Mouse (Mus musculus): ENCODE measurements at regions not wholly inside any gene's neighbourhood (a gene's known extent, or its start where the extent isn't known, plus 50 kb on each side); places are given as distances from the start of the nearest gene placed in this dataset.

GRCm38 (mm10) chrX:11747386-11748121 lies 412.6 kb downstream of the Bcor start:
- Histone ChIP-seq H3K4me3 (ENCODE audit: low read depth, low read length) (no peak overlapping the region), H3K9me3 (replicated peaks; ENCODE audit: control insufficient read depth, insufficient read depth, low read length, poor library complexity, severe bottlenecking) (no peaks in the 10 kb centered on the region), H3K4me1 (ENCODE audit: control insufficient read depth, insufficient read depth, low read length) (no peaks in the 10 kb centered on the region), H3K9ac (ENCODE audit: low read depth, poor library complexity, severe bottlenecking) (no peak overlapping the region), H3K36me3 (ENCODE audit: control insufficient read depth, insufficient read depth, low read length, poor library complexity, severe bottlenecking) (no peaks in the 10 kb centered on the region), H3K27ac (ENCODE audit: insufficient read depth, low read length) (no peak overlapping the region), H3K27me3 (ENCODE audit: control insufficient read depth, insufficient read depth, low read length, poor library complexity, severe bottlenecking) (no peaks in the 10 kb centered on the region)
- TF ChIP-seq EP300 (IDR thresholded peaks at IDR 0.05; ENCODE audit: insufficient read depth, low read depth, low read length) = no peak
- no peak for TF ChIP-seq POLR2A (IDR thresholded peaks at IDR 0.05; ENCODE audit: insufficient read depth, low read length)
- TF ChIP-seq CTCF (IDR thresholded peaks at IDR 0.05; ENCODE audit: low read depth, low read length) = no peak

GRCm38 (mm10) chrX:11748278-11748677 lies 411.9 kb downstream of the Bcor start:
- H3K27me3 ChIP-seq (ENCODE audit: control insufficient read depth, insufficient read depth, low read length, poor library complexity, severe bottlenecking) = no peaks in the 10 kb centered on the region

GRCm38 (mm10) chrX:11752513-11752912 lies 407.6 kb downstream of the Bcor start:
- H3K4me3 ChIP-seq (ENCODE audit: low read depth, low read length) = no peak overlapping the region
- TF ChIP-seq POLR2A (IDR thresholded peaks at IDR 0.05; ENCODE audit: insufficient read depth, low read length) (no peak), EP300 (IDR thresholded peaks at IDR 0.05; ENCODE audit: insufficient read depth, low read depth, low read length) (no peak), CTCF (IDR thresholded peaks at IDR 0.05; ENCODE audit: low read depth, low read length) (no peak)
- H3K4me1 ChIP-seq (ENCODE audit: control insufficient read depth, insufficient read depth, low read length) = no peaks in the 10 kb centered on the region
- no peaks in the 10 kb centered on the region for H3K36me3 ChIP-seq (ENCODE audit: control insufficient read depth, insufficient read depth, low read length, poor library complexity, severe bottlenecking)
- H3K27me3 ChIP-seq (ENCODE audit: control insufficient read depth, insufficient read depth, low read length, poor library complexity, severe bottlenecking) = no peaks in the 10 kb centered on the region
- H3K9me3 ChIP-seq (replicated peaks; ENCODE audit: control insufficient read depth, insufficient read depth, low read length, poor library complexity, severe bottlenecking) = no peaks in the 10 kb centered on the region
- H3K9ac ChIP-seq (ENCODE audit: low read depth, poor library complexity, severe bottlenecking) = no peak overlapping the region
- H3K27ac ChIP-seq (ENCODE audit: insufficient read depth, low read length) = no peak overlapping the region

More at GRCm38 (mm10) chrX:11748278-11748677, 411.9 kb downstream of the Bcor start:
- Histone ChIP-seq H3K36me3 (ENCODE audit: control insufficient read depth, insufficient read depth, low read length, poor library complexity, severe bottlenecking) (no peaks in the 10 kb centered on the region), H3K9ac (ENCODE audit: low read depth, poor library complexity, severe bottlenecking) (no peak overlapping the region), H3K4me3 (ENCODE audit: low read depth, low read length) (no peak overlapping the region), H3K9me3 (replicated peaks; ENCODE audit: control insufficient read depth, insufficient read depth, low read length, poor library complexity, severe bottlenecking) (no peaks in the 10 kb centered on the region), H3K27ac (ENCODE audit: insufficient read depth, low read length) (no peak overlapping the region), H3K4me1 (ENCODE audit: control insufficient read depth, insufficient read depth, low read length) (no peaks in the 10 kb centered on the region)
- no peak for TF ChIP-seq EP300 (IDR thresholded peaks at IDR 0.05; ENCODE audit: insufficient read depth, low read depth, low read length)
- no peak for TF ChIP-seq POLR2A (IDR thresholded peaks at IDR 0.05; ENCODE audit: insufficient read depth, low read length)
- TF ChIP-seq CTCF (IDR thresholded peaks at IDR 0.05; ENCODE audit: low read depth, low read length) = no peak

- H3K36me3 ChIP-seq (ENCODE audit: control insufficient read depth, insufficient read depth, low read length, poor library complexity, severe bottlenecking) = no peaks in the 10 kb centered on the region
- H3K4me3 ChIP-seq (ENCODE audit: low read depth, low read length) = no peak overlapping the region
- H3K9ac ChIP-seq (ENCODE audit: low read depth, poor library complexity, severe bottlenecking) = no peak overlapping the region
- no peak overlapping the region for H3K27ac ChIP-seq (ENCODE audit: insufficient read depth, low read length)
- H3K9me3 ChIP-seq (replicated peaks; ENCODE audit: control insufficient read depth, insufficient read depth, low read length, poor library complexity, severe bottlenecking) = no peaks in the 10 kb centered on the region
- no peaks in the 10 kb centered on the region for H3K4me1 ChIP-seq (ENCODE audit: control insufficient read depth, insufficient read depth, low read length)
- no peak for TF ChIP-seq POLR2A (IDR thresholded peaks at IDR 0.05; ENCODE audit: insufficient read depth, low read length)
- no peak for TF ChIP-seq CTCF (IDR thresholded peaks at IDR 0.05; ENCODE audit: low read depth, low read length)
- no peak for TF ChIP-seq EP300 (IDR thresholded peaks at IDR 0.05; ENCODE audit: insufficient read depth, low read depth, low read length)
- no peaks in the 10 kb centered on the region for H3K27me3 ChIP-seq (ENCODE audit: control insufficient read depth, insufficient read depth, low read length, poor library complexity, severe bottlenecking)
Observed at GRCm38 (mm10) chrX:11752973-11753590, 407.1 kb downstream of the Bcor start.

GRCm38 (mm10) chrX:11755046-11755445 lies 405.1 kb downstream of the Bcor start:
- no peak for TF ChIP-seq EP300 (IDR thresholded peaks at IDR 0.05; ENCODE audit: insufficient read depth, low read depth, low read length)
- TF ChIP-seq CTCF (IDR thresholded peaks at IDR 0.05; ENCODE audit: low read depth, low read length) = no peak
- no peak for TF ChIP-seq POLR2A (IDR thresholded peaks at IDR 0.05; ENCODE audit: insufficient read depth, low read length)
- H3K9ac ChIP-seq (ENCODE audit: low read depth, poor library complexity, severe bottlenecking) = no peak overlapping the region
- H3K27ac ChIP-seq (ENCODE audit: insufficient read depth, low read length) = no peak overlapping the region
- H3K4me3 ChIP-seq (ENCODE audit: low read depth, low read length) = no peak overlapping the region
- H3K27me3 ChIP-seq (ENCODE audit: control insufficient read depth, insufficient read depth, low read length, poor library complexity, severe bottlenecking) = no peaks in the 10 kb centered on the region
- H3K36me3 ChIP-seq (ENCODE audit: control insufficient read depth, insufficient read depth, low read length, poor library complexity, severe bottlenecking) = no peaks in the 10 kb centered on the region
- H3K9me3 ChIP-seq (replicated peaks; ENCODE audit: control insufficient read depth, insufficient read depth, low read length, poor library complexity, severe bottlenecking) = no peaks in the 10 kb centered on the region
- H3K4me1 ChIP-seq (ENCODE audit: control insufficient read depth, insufficient read depth, low read length) = no peaks in the 10 kb centered on the region
